Mouse (Mus musculus): Measurements from ENCODE around the gene Spdl1.
"Not testable (repeated sequence)": the region's sequence is repeated elsewhere in the genome, so short reads cannot be mapped to it uniquely, and the experiment has no call there.

DNA sequence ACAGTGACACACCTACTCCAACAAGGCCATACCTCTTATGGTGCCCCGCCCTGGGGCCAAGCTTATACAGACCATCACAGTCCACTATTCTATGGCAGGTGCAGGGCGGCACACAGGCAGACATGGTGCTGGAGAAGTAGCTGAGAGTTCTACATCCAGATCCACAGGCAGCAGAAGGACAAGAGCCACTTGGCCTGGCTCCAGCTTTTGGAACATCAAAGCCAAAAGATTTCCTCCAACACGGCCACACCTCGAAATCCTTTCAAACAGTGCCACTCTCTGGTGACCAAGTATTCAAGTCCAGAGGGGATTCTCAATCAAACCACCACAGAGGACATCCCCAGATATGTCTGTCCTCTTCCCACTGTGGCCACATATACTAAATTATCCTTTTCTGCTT lies 28.4 kb downstream of the Spdl1 start:
- not testable (repeated sequence) for TF ChIP-seq CTCF (IDR thresholded peaks at IDR 0.05; ENCODE audit: low read depth, low read length); POLR2A (IDR thresholded peaks at IDR 0.05; ENCODE audit: extremely low read depth, insufficient read depth, low read length)
